Comparison of ENCODE assay signal across 8 mouse cellular contexts in genomic region chr19:4624406-4625178, GRCm38 (mm10). TPM values are rescaled to one million over a fixed set of nuclear protein-coding genes. Genes with fewer than 3 reads are reported as not detected.
DNase-seq lines count a peak whose midpoint lies in the region; ATAC-seq and TF ChIP-seq lines count a peak whose summit lies in the region.

No protein-coding gene starts in this region.

- H3K9me3 ChIP-seq in lung, postnatal 0 days (ENCODE audit: low read length), result no peaks in the 10 kb centered on the region
- no peaks in the 10 kb centered on the region for H3K9me3 ChIP-seq in forebrain, embryonic 10.5 days
- no peaks in the 10 kb centered on the region for H3K9me3 ChIP-seq in limb, embryonic 15.5 days
- no peaks in the 10 kb centered on the region for H3K9me3 ChIP-seq in stomach, embryonic 15.5 days

- ATAC-seq in lung, postnatal 0 days, result no peak
- peak; percentile 22; the same call in 1 of the 2 replicates for ATAC-seq in limb, embryonic 15.5 days (ENCODE audit: insufficient number of reproducible peaks, low FRiP score, low TSS enrichment, low read depth)
- ATAC-seq in stomach, embryonic 15.5 days (ENCODE audit: insufficient read depth, low FRiP score, low read depth), result no peak

- TF ChIP-seq EP300 in lung, postnatal 0 days (IDR thresholded peaks at IDR 0.05), result no peak

- peak overlapping the region; percentile 89 for H3K9ac ChIP-seq in lung, postnatal 0 days (replicated peaks; ENCODE audit: low read depth)
- peak overlapping the region; percentile 91 for H3K9ac ChIP-seq in limb, embryonic 15.5 days
- peak overlapping the region; percentile 94 for H3K9ac ChIP-seq in stomach, embryonic 15.5 days

- 0 out of 2 replicates have a peak, but pooled peaks cover 2% of the 10 kb centered on the region for H3K36me3 ChIP-seq in lung, postnatal 0 days (ENCODE audit: insufficient read depth, low read length)
- H3K36me3 ChIP-seq in forebrain, embryonic 10.5 days (replicated peaks), result peaks cover 43% of the 10 kb centered on the region
- peaks cover 36% of the 10 kb centered on the region for H3K36me3 ChIP-seq in limb, embryonic 15.5 days
- 0 out of 2 replicates have a peak, but pooled peaks cover 26% of the 10 kb centered on the region for H3K36me3 ChIP-seq in stomach, embryonic 15.5 days

- peak overlapping the region; percentile 97 for H3K4me2 ChIP-seq in lung, postnatal 0 days (replicated peaks; ENCODE audit: low read depth, low read length)
- peak overlapping the region; percentile 65 for H3K4me2 ChIP-seq in limb, embryonic 15.5 days
- H3K4me2 ChIP-seq in stomach, embryonic 15.5 days, result peak overlapping the region; percentile 85

- no peak for TF ChIP-seq CTCF in lung, postnatal 0 days (IDR thresholded peaks at IDR 0.05)

- peaks cover 10% of the 10 kb centered on the region; the same call in 1 of the 2 replicates for H3K4me1 ChIP-seq in lung, postnatal 0 days (ENCODE audit: insufficient read depth, low read depth, low read length)
- peaks cover 54% of the 10 kb centered on the region for H3K4me1 ChIP-seq in forebrain, embryonic 10.5 days
- H3K4me1 ChIP-seq in limb, embryonic 15.5 days, result peaks cover 27% of the 10 kb centered on the region
- H3K4me1 ChIP-seq in stomach, embryonic 15.5 days, result peaks cover 19% of the 10 kb centered on the region

- no peak for DNase-seq in lung, postnatal 0 days (ENCODE audit: low spot score)
- no peak for DNase-seq in lung, adult 18-20 months
- no peak for DNase-seq in forebrain, embryonic 10.5 days (ENCODE audit: extremely low spot score, low spot score)
- DNase-seq in frontal cortex, postnatal 10 days (ENCODE audit: low spot score in 2 of 2), result no peak
- no peak for DNase-seq in cerebellum, adult 11 months
- no peak for DNase-seq in right cerebral cortex, adult 18-20 months

- H3K27me3 ChIP-seq in lung, postnatal 0 days (replicated peaks; ENCODE audit: insufficient read depth, low read length), result no peaks in the 10 kb centered on the region
- H3K27me3 ChIP-seq in forebrain, embryonic 10.5 days (ENCODE audit: poor library complexity, severe bottlenecking), result no peaks in the 10 kb centered on the region
- H3K27me3 ChIP-seq in limb, embryonic 15.5 days, result no peaks in the 10 kb centered on the region
- no peaks in the 10 kb centered on the region for H3K27me3 ChIP-seq in stomach, embryonic 15.5 days (replicated peaks)

- peak overlapping the region; percentile 85 for H3K27ac ChIP-seq in lung, postnatal 0 days (ENCODE audit: low read length)
- peak overlapping the region; percentile 95 for H3K27ac ChIP-seq in forebrain, embryonic 10.5 days
- peak overlapping the region; percentile 92 for H3K27ac ChIP-seq in limb, embryonic 15.5 days
- H3K27ac ChIP-seq in stomach, embryonic 15.5 days, result peak overlapping the region; percentile 95

- 23% methylated on average over 4 of the region's 4 CpGs for WGBS in lung, postnatal 0 days
- 35% methylated on average over 4 of the region's 4 CpGs for whole genome bisulfite sequencing in forebrain, embryonic 10.5 days
- WGBS in limb, embryonic 15.5 days, result 27% methylated on average over 4 of the region's 4 CpGs
- 22% methylated on average over 4 of the region's 4 CpGs for WGBS in stomach, embryonic 15.5 days

- peak overlapping the region; percentile 87 for H3K4me3 ChIP-seq in lung, postnatal 0 days (ENCODE audit: low read depth, low read length)
- peak overlapping the region; percentile 87 for H3K4me3 ChIP-seq in forebrain, embryonic 10.5 days
- H3K4me3 ChIP-seq in limb, embryonic 15.5 days, result peak overlapping the region; percentile 79
- peak overlapping the region; percentile 96 for H3K4me3 ChIP-seq in stomach, embryonic 15.5 days (replicated peaks)

RNA-seq across cellular contexts. Expression of gene Rce1, which starts 0.8 kb away (rescaled TPM):
- 52.5 and 54.9 TPM in 2 replicates for polyA plus RNA-seq in lung, postnatal 0 days (2015; fragmentation: Nextera tagmentation; extraction: Ambion mirVana)
- 84.3 and 84.9 TPM in 2 replicates for polyA plus RNA-seq in forebrain, embryonic 10.5 days (2016; fragmentation: Nextera tagmentation; extraction: Ambion mirVana)
- 63.9 and 64.8 TPM in 2 replicates for polyA plus RNA-seq in limb, embryonic 15.5 days (2015; fragmentation: Nextera tagmentation; extraction: Ambion mirVana)
- 66.1 and 66.8 TPM in 2 replicates for polyA plus RNA-seq in stomach, embryonic 15.5 days (2015; fragmentation: Nextera tagmentation; extraction: Ambion mirVana)

RNA-seq across cellular contexts. Expression of gene Lrfn4, which starts 9.1 kb away (rescaled TPM):
- 3.2 and 3.4 TPM in 2 replicates for polyA plus RNA-seq in lung, postnatal 0 days (2015; fragmentation: Nextera tagmentation; extraction: Ambion mirVana)
- 5.0 and 5.7 TPM in 2 replicates for polyA plus RNA-seq in forebrain, embryonic 10.5 days (2016; fragmentation: Nextera tagmentation; extraction: Ambion mirVana)
- polyA plus RNA-seq in limb, embryonic 15.5 days (2015; fragmentation: Nextera tagmentation; extraction: Ambion mirVana), result 3.3 and 5.3 TPM in 2 replicates
- 5.7 and 6.1 TPM in 2 replicates for polyA plus RNA-seq in stomach, embryonic 15.5 days (2015; fragmentation: Nextera tagmentation; extraction: Ambion mirVana)
